Mouse (Mus musculus) heart, embryonic 15.5 days (tissue): ENCODE results near the gene Arsa. TPM values are rescaled to one million over a fixed set of nuclear protein-coding genes. Genes with fewer than 3 reads are reported as not detected.
"Not testable (repeated sequence)": the region's sequence is repeated elsewhere in the genome, so short reads cannot be mapped to it uniquely, and the experiment has no call there.

ENCODE experiments used
- ATAC-seq: fragments of 200-750 bp; cut with Nextera tagmentation; replicated peaks from 2 replicates; pipeline ENCODE4 v1.8.0; 2017; ENCODE audit warnings: low read depth, moderate TSS enrichment; ENCODE audit not compliant: insufficient number of reproducible peaks, insufficient read depth, low FRiP score
- H3K27ac ChIP-seq: fragments of 300-500 bp; sonication (generic); 2 replicates; pipeline ENCODE4 v1.5.1; 2015; ENCODE audit warnings: mild to moderate bottlenecking, inconsistent platforms
- H3K27me3 ChIP-seq: fragments of 300-500 bp; sonication (generic); 2 replicates; pipeline ENCODE4 v1.6.1; 2015; ENCODE audit warnings: inconsistent platforms
- H3K36me3 ChIP-seq: fragments of 300-500 bp; sonication (generic); 2 replicates; pipeline ENCODE4 v1.6.1; 2015; ENCODE audit warnings: mild to moderate bottlenecking, inconsistent platforms
- H3K4me1 ChIP-seq: fragments of 300-500 bp; sonication (generic); replicated peaks from 2 replicates; pipeline ENCODE4 v1.6.1; 2015; ENCODE audit warnings: inconsistent platforms
- H3K4me2 ChIP-seq: fragments of 300-500 bp; sonication (generic); 2 replicates; pipeline ENCODE4 v1.6.1; 2015; ENCODE audit warnings: inconsistent platforms, mild to moderate bottlenecking, moderate library complexity
- H3K4me3 ChIP-seq: fragments of 300-500 bp; sonication (generic); 2 replicates; pipeline ENCODE4 v1.5.1; 2015; ENCODE audit warnings: mild to moderate bottlenecking, inconsistent platforms
- H3K9ac ChIP-seq: fragments of 300-500 bp; sonication (generic); 2 replicates; pipeline ENCODE4 v1.6.1; 2015; ENCODE audit warnings: mild to moderate bottlenecking, inconsistent platforms
- H3K9me3 ChIP-seq: fragments of 300-500 bp; sonication (generic); replicated peaks from 2 replicates; pipeline ENCODE4 v1.6.1; 2016; ENCODE audit warnings: inconsistent platforms
- WGBS: fragments of 180-500 bp; shearing (Covaris S2); methylation state at CpG from one replicate; pipeline ENCODE4 v1.1.7; 2015; ENCODE audit warnings: mixed read lengths; 5-methylcytosine and 5-hydroxymethylcytosine counted together
- polyA plus RNA-seq: library from polyadenylated mRNA; unstranded; fragments of >200 nt; fragmentation: Nextera tagmentation; extraction: Ambion mirVana; gene quantifications from 2 replicates; pipeline ENCODE4 v1.2.1, GENCODE M21; 2015

Gene Arsa
- polyA plus RNA-seq, 1 experiment from 2014 or later, result 16.3 TPM

DNA sequence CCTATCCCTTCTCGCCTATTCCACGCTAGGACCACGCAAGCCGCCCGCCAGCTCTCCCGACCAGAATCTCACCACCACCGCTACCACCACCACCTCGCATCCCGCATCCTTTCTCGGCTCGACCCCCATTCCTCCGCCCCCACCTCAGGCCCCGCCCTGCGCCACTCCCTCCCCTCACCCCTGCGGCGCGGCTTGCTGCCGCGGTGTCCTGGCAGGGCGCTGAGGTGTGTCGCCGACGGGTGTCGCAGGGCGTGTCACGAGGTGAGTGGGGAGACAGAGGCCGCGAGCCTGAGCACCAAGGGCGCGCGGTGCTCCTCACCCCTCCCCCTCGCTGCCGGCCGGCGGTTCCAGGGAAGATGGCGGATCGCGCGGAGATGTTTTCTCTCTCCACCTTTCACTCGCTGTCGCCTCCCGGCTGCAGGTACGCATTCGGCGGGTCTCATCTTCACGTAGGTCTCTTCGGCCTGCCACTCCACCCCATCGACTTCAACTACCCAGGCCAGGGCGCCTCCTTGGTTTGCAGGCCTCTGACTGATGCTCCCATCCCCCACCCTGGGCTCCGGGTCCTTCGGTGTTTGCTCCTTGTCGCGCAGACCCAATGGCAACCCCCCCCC is 23.3 kb downstream of the Arsa start, which contains the start of gene Mapk8ip2:
Gene Mapk8ip2 (plus strand): TSS at position 49 of the 614 bp plus-strand sequence.
- Histone ChIP-seq H3K4me1 (peaks cover 10% of the 10 kb centered on the region), H3K27me3 (peaks cover 79% of the 10 kb centered on the region), H3K27ac (no peak within 1 kb of the TSS), H3K4me3 (peak within 1 kb of the TSS; percentile 53), H3K9me3 (no peaks in the 10 kb centered on the region), H3K9ac (no peak within 1 kb of the TSS), H3K4me2 (peak within 1 kb of the TSS; percentile 77), H3K36me3 (no peaks in the 10 kb centered on the region)
- ATAC-seq, result 0 out of 2 replicates have a peak, but pooled peaks have one; percentile 20
- 2% methylated on average over 53 of the region's 53 CpGs for WGBS

DNA sequence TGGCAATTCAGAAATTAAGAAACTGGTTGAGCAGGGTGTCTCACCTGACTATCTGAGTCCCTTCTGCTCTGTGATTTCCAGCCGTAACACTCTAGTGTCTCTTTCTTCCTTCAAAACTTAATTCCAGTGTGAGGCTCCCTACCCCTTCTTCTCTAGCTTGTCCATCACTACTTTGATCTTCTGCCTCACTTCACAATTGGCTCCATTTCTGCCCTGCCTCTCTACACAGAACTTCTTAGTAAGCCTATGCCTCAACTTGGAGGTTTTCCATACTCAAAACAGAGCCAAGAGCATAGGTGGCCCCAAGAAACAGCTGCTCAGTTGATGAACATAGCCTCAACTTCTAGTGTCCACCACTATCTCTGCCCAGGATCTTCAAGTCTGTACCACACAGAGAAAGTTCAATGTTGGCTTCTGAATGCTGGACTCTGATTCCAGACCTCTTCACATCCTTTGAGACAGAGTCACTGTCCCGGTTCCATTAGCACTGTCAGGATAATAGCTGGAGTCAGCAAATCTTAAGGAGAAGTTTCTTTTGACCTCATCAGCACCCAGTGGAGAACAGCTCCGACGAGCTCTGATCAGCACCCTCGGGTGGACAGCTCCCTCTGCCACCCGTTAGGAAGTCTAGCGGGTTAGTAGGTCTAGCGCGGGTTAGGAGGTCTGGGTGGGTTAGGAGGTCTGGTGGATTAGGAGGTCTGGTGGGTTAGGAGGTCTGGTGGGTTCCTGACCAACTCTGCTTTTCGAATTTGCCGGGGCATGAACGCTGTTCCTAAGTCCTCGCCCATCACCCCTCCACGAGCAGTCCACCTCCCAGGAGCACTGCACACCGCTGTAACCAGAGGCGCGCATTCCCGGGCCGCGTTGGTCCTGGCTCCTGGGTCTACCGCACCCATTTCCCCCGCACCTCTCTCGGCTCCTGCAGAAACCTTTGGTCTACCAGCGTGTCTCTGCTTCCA is 24.0 kb downstream of the Arsa start:
- peak; percentile 61 for ATAC-seq
- Histone ChIP-seq H3K9ac (no peak overlapping the region), H3K4me3 (peak overlapping the region; percentile 53), H3K9me3 (no peaks in the 10 kb centered on the region), H3K36me3 (no peaks in the 10 kb centered on the region), H3K27me3 (peaks cover 73% of the 10 kb centered on the region), H3K4me1 (peaks cover 10% of the 10 kb centered on the region), H3K27ac (no peak overlapping the region), H3K4me2 (peak overlapping the region; percentile 77)
- WGBS, result 4% methylated on average over 24 of the region's 24 CpGs

DNA sequence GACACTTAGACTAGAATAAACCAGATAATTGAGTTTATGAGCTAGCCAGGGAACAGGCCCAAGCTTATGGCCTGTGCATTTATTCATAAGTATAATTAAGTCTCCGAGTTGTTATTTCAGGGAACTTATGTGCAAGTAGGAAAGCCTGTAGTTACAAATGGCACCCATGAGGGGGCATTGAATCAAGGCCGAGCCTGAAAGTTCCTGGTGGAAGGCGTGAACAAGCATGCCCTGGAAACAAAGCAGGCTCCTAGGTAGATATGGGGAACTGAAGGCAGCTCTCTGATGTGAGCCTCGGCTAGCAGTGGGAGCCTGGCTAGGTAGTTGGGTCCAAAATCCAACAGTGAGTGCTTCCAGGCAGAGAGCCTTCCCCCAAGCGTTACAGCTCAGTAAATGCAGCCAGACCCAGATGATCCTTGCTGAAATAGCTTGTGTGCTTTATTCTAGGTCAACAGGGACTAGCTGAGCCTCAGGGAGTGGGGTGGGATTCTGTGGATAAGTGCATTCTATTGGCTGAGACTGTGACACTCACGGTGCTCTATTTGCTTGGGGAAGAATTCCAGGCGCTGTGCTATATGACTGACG is 34.6 kb downstream of the Arsa start:
- no peaks in the 10 kb centered on the region for H3K27me3 ChIP-seq
- no peak overlapping the region for H3K4me3 ChIP-seq
- WGBS, result 34% methylated on average over 8 of the region's 8 CpGs
- H3K9me3 ChIP-seq, result no peaks in the 10 kb centered on the region
- H3K9ac ChIP-seq, result no peak overlapping the region
- ATAC-seq, result no peak
- H3K36me3 ChIP-seq, result no peaks in the 10 kb centered on the region
- no peak overlapping the region for H3K27ac ChIP-seq
- no peaks in the 10 kb centered on the region for H3K4me1 ChIP-seq
- no peak overlapping the region for H3K4me2 ChIP-seq

DNA sequence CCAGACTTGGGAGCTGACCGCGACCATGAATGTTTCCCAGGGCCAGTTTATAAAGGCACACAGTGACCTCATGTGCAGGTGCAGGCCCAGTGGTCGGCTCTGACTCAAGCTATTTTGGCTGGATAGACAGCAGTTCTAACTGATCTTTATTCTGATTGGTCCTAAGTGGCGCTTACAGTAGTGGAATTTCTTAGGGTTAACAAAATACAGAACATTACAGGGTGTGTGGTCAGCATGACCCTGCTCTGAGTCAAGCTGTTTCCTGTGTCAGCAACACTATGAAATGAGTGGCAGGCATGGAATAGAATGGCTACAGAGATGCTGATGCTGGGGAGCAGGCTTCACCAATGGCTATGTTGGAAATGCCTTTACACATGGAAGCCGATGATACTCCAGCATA is 41.3 kb downstream of the Arsa start:
- no peak for ATAC-seq
- Histone ChIP-seq H3K27me3 (no peaks in the 10 kb centered on the region), H3K4me1 (peaks cover 6% of the 10 kb centered on the region; the same call in 1 of the 2 replicates), H3K4me2 (no peak overlapping the region), H3K9ac (no peak overlapping the region), H3K9me3 (no peaks in the 10 kb centered on the region), H3K4me3 (no peak overlapping the region), H3K36me3 (no peaks in the 10 kb centered on the region), H3K27ac (no peak overlapping the region)
- WGBS, result 85% methylated on average over 5 of the region's 5 CpGs

DNA sequence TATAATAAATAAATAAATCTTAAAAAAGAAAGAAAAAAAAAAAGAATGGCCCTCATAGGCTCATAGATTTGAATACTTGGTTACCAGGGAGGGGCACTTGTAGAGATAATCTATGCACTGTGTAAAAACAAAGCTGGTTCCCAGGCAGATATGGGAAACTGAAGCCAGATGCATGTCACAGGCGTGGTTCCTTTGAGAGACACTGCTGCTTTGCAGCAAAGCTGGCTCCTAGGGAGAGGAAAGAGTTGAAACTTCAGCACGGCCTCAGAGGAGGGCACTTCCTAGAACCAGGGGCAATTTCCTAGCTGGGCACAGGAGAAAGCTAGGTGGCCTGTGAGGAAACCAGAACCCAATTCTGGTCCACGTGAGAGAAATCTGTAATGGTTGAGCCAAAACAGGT is 43.1 kb downstream of the Arsa start:
- Histone ChIP-seq H3K4me2 (no peak overlapping the region), H3K4me1 (peaks cover 14% of the 10 kb centered on the region), H3K36me3 (no peaks in the 10 kb centered on the region), H3K4me3 (no peak overlapping the region), H3K9ac (no peak overlapping the region), H3K27me3 (no peaks in the 10 kb centered on the region), H3K27ac (no peak overlapping the region), H3K9me3 (no peaks in the 10 kb centered on the region)
- ATAC-seq, result no peak
- WGBS, result 67% methylated on average over 3 of the region's 3 CpGs

DNA sequence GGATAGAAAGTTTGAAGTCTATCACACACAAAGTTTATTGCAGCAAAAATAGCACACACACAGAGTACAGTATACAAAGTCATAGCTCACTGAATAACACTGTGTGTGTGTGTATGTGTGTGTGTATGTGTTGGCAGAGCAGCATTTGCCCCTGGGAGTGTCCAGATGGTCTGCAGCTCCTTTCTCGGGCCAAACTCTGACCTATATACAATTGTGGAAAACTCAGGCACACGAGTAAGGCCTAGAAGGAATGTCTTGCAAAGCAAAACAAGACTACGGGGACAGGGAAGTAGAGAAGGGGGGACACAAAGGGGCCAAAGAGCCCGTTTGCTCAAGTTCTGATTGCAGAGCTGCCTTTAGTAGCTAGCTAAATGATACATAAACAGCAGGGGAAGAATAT is 44.3 kb downstream of the Arsa start:
- H3K4me2 ChIP-seq, result no peak overlapping the region
- no peak overlapping the region for H3K27ac ChIP-seq
- 79% methylated on average over 4 of the region's 4 CpGs for WGBS
- peaks cover 25% of the 10 kb centered on the region for H3K4me1 ChIP-seq
- no peak overlapping the region for H3K4me3 ChIP-seq
- H3K36me3 ChIP-seq, result no peaks in the 10 kb centered on the region
- no peak overlapping the region for H3K9ac ChIP-seq
- no peak for ATAC-seq
- no peaks in the 10 kb centered on the region for H3K9me3 ChIP-seq
- no peaks in the 10 kb centered on the region for H3K27me3 ChIP-seq

DNA sequence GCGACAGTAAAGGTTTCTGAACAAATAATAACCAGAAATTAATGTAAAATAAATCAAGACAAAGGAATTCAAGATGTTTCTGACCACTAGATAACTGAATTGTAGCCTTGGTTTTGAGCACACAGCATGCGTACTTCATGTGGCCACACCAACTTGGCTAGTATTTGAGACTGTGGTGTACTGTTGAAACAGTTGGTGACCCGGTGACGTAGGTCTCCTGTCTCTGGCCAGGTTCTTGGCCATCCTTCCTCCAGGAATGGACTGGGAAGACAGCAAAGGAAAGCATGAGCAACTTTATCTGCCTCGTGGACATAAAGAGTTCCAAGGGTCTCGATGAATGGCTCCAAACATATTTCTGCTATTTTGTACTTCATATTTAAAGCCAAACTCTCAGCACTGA is 45.4 kb downstream of the Arsa start:
- Histone ChIP-seq H3K9ac (no peak overlapping the region), H3K4me1 (peaks cover 28% of the 10 kb centered on the region), H3K27ac (no peak overlapping the region), H3K36me3 (peaks cover 8% of the 10 kb centered on the region; the same call in 1 of the 2 replicates), H3K27me3 (no peaks in the 10 kb centered on the region), H3K9me3 (no peaks in the 10 kb centered on the region), H3K4me3 (no peak overlapping the region), H3K4me2 (no peak overlapping the region)
- no peak for ATAC-seq
- WGBS, result 88% methylated on average over 6 of the region's 6 CpGs

DNA sequence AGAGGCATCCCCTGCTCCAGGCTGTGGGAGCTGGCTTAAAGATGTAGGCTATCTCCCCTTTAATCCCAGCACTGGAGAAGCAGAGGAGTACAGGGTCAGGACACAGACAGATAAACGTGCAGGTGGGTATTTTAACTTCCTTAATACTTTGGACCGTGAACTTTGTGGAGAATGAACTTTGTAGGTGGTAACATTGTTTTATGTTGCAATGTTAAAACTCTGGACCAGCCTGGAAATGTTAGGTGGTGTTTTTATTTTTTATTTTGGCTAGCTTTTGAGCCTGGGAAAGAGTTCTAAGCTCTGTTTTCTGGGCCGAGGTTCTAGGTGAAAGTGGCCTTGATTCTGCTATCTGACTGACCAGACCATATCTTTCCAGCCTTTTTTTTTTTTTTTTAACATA is 46.0 kb downstream of the Arsa start:
- Histone ChIP-seq H3K4me1 (peaks cover 33% of the 10 kb centered on the region), H3K4me2 (no peak overlapping the region), H3K9ac (no peak overlapping the region), H3K9me3 (no peaks in the 10 kb centered on the region), H3K4me3 (no peak overlapping the region), H3K27ac (no peak overlapping the region), H3K27me3 (no peaks in the 10 kb centered on the region), H3K36me3 (peaks cover 8% of the 10 kb centered on the region; the same call in 1 of the 2 replicates)
- WGBS, result 74% methylated on average over 3 of the region's 3 CpGs
- no peak for ATAC-seq

DNA sequence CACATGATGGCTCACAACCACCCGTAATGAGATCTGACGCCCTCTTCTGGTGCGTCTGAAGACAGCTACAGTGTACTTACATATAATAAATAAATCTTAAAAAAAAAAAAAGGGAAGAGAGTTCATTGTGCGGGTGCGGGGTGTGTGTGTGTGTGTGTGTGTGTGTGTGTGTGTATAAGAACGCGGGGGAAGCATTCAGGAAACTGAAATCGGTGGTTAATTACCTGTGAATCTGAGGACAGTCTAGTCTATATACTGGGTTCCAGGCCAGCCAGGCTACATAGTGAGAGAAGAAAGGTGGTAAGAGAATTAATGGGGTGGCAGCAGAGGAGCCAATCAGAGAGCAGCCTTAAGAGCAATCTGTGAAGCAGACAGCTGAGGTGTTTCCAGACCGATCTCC is 46.5 kb downstream of the Arsa start:
- H3K36me3 ChIP-seq, H3K9me3 ChIP-seq, H3K4me3 ChIP-seq, H3K27me3 ChIP-seq, ATAC-seq, H3K27ac ChIP-seq, H3K9ac ChIP-seq: not testable (repeated sequence)
- WGBS, result 77% methylated on average over 9 of the region's 9 CpGs
- peak overlapping the region; percentile 79 for H3K4me2 ChIP-seq
- peaks cover 35% of the 10 kb centered on the region for H3K4me1 ChIP-seq

DNA sequence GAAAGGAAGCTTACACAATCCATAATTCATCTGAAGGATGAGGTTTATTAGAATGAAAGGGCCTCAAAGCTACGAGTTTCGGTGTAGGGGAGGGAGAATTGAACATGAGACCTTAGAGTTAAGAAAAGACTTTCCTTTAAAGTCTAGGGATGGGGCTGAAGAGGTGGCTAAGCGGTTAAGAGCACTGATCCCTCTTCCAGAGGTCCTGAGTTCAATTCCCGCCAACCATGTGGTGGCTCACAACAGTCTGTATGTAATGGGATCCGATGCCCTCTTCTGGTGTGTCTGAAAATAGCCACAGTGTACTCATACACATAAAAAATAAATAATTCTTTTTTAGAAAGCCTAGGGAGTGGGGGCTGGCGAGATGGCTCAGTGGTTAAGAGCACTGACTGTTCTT is 46.9 kb downstream of the Arsa start:
- ATAC-seq, result no peak
- Histone ChIP-seq H3K9me3 (no peaks in the 10 kb centered on the region), H3K9ac (peak overlapping the region; percentile 76), H3K36me3 (peaks cover 8% of the 10 kb centered on the region; the same call in 1 of the 2 replicates), H3K27ac (peak overlapping the region; percentile 96), H3K27me3 (no peaks in the 10 kb centered on the region), H3K4me1 (peaks cover 35% of the 10 kb centered on the region), H3K4me2 (peak overlapping the region; percentile 79), H3K4me3 (peak overlapping the region; percentile 85)
- 43% methylated on average over 6 of the region's 6 CpGs for WGBS
